Mouse (Mus musculus): ENCODE results near the gene 2900011O08Rik.
"Not testable (repeated sequence)": the region's sequence is repeated elsewhere in the genome, so short reads cannot be mapped to it uniquely, and the experiment has no call there.

2900011O08Rik gene

DNA sequence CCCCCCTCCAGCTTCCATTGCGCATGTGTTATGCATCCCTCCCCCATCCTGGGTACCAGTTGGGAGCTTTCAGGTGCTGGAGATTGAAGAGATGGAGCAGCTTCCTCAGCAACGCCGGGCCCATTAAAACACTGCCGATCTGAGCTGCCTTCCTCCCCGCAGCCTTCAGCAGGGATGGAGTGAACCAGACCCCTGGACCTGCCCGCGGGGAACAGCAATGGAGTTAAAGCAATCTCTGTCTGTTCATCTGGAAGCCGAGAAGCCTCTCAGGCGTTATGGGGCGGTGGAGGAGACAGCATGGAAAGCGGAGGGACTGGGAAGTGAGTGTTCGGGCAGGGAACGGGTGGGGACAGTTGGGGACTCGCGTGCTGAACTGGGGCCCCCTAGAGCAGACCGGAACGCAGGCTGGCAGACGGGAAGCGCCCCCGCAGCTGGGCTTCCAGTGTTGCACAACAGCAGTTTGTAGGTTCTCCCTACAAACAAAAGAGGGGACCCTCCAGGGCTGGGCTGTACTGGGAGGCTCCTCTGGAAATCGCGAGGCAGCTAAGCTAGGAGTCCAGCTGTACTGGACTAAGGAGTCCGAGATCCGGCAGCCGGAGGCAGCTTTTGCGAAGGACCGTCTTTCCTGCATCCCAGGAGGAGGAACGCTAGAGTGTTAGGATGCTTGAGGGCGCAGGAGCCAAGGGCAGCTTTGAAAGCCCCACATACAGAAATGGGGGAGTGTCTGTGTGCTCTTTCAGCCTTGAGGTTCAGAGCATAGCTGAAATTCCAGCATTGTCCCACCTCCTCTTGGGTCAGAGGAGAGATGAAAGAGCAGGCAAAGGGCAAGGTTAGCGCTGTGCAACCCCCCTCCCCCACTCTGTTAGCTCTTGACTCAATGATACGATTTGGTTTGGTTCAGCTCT lies at the start of gene 2900011O08Rik, which contains the start of gene Ifitm7:
Gene 2900011O08Rik (plus strand): TSS at position 31 of the 905 bp plus-strand sequence.
Gene Ifitm7 (minus strand): TSS at position 315 of the 905 bp plus-strand sequence.
- no peak for DNase-seq (ENCODE audit: low read depth in 2 of 2, low spot score in 2 of 2)

DNA sequence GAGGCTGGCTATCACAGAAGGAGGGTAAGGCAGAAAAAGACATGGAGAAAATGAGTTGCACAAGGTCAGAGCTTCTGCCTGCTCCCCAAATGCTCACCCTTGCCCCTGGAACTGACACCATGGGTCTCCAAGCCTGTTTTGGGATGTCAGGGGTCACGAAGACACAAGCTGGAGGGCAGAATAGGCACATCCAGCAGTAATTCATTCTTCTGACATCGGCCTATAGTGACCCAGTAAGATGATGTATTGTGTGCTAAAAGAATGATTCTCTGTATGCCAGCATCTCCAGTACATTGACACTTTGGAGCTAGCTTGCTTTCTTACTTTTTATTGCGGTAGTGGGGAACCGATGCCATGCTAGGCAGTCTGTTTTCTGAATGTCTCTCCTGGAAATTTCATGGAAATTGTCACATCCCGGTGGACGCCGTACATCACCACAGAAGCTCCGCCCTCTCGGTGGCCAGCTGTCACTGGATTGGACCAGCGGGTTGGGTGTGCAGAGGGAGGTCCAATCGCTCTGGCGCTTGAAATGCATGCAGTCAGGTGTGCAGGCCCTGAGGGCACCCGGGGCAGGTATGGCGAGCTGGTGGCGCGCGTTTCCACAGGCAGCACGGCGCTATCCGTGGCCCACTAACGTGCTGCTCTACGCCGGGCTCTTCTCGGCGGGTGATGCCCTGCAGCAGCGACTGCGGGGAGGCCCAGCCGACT lies 46.1 kb upstream of the 2900011O08Rik start:
- no peak for DNase-seq (ENCODE audit: low read depth in 2 of 2, low spot score in 2 of 2)

DNA sequence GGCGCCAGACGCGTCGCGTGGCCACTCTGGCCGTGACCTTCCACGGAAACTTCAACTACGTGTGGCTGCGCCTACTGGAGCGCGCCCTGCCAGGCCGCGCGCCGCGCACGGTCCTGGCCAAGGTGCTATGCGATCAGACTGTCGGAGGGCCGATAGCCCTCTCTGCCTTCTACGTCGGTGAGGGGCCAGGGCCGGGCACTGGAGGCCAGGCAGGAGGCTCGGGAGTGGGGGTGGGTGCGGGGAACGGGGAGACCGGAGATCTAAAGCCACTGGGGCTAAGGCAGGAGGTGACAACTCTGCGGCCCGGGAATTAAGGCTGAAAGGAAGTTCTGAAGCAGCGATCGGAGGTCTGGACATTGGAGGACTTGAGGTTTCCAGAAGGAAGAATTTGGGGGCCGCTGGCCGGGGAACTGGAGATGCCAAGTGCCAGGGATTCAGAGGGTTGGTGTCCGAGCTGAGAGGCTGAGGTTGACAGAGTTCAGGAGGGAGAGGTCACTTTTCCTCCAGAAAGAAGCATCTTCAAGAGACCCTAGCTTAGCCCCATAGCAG lies 45.5 kb upstream of the 2900011O08Rik start:
- no peak for DNase-seq (ENCODE audit: low read depth in 2 of 2, low spot score in 2 of 2)

- DNase-seq (ENCODE audit: low read depth in 2 of 2, low spot score in 2 of 2) = no peak
Measured at GRCm38 (mm10) chr16:13944178-13944577, 42.2 kb upstream of the 2900011O08Rik start.

DNA sequence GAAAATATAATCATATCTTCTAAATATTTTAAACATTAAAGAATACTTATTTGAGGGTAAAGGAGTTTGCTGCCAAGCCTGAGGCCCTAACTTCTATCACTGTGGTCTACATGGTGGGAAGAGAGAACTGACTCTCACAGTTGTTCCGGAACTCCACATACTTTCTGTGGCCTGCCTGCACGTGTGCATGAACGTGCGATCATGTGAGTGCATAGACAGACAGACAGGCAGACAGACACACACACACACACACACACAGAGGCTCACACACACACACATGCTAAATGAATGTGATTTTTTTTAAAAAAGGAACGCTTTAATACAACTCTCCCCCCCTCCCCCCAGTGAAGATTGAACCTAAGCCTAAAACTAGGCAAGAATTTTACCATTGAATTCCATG lies 41.7 kb upstream of the 2900011O08Rik start:
- DNase-seq (ENCODE audit: low read depth in 2 of 2, low spot score in 2 of 2) = no peak

DNA sequence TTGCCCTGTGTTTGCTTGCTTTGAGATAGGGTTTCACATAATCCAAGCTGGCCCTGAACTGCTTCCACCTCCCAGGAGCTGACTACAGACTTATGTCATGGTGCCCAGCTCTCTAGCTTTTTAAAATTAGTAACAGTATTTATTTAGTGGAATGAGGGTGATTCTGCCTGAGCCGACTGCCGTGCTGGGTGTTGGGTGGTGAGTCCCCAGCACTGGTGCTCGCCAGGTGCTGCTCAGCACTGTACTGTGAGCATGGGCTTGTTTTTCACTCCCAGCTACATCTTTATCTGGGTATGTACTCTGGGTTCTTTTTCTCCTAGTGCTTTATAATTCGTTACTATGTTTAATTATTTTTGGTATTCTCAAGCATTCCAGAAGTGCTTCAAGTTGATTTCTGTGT lies 41.3 kb upstream of the 2900011O08Rik start:
- DNase-seq (ENCODE audit: low read depth in 2 of 2, low spot score in 2 of 2) = no peak

DNA sequence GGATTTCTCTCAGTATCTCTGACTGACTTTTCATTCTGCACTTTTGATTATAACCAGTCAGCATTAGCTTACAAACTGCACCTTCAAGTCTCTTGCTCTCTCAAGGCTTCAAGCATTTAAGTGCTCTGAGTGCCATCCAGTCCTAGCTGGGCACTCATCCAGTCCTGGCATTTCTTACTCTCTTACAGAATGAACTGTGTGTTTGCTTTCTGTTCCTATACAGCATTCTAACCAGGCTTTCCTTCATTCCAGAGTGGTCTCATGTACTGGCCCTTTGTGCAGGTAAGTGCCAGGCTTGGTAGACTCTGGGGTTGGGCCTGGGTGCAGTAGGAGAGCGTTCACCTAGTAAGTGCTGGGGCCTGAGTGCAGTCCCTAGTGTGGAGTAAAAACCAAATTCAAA lies 40.1 kb upstream of the 2900011O08Rik start:
- DNase-seq (ENCODE audit: low read depth in 2 of 2, low spot score in 2 of 2) = no peak

DNA sequence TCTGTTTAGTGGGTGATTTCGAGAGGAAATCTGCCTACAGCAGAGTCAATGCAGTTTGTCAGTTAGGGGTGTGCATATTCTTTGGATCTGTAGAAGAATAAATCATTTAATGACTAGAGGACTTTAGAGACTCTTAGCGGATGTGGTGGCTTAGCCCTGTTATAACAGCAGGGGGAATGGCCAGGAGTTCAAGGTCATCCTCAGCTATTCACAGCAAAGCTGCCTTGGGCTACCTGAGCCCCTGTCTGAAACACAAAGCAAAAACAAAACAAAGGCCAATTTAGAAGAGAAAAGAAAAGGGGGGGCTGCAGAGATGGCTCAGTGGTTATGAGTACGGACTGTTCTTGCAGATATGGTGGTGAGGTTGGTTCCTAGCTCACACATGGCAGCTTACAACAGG lies 35.2 kb upstream of the 2900011O08Rik start:
- no peak for DNase-seq (ENCODE audit: low read depth in 2 of 2, low spot score in 2 of 2)

- no peak for DNase-seq (ENCODE audit: low read depth in 2 of 2, low spot score in 2 of 2)
Measured at GRCm38 (mm10) chr16:13962053-13962452, 24.4 kb upstream of the 2900011O08Rik start.

- DNase-seq (ENCODE audit: low read depth in 2 of 2, low spot score in 2 of 2) = no peak
Measured at GRCm38 (mm10) chr16:13969096-13969495, 17.3 kb upstream of the 2900011O08Rik start.

DNA sequence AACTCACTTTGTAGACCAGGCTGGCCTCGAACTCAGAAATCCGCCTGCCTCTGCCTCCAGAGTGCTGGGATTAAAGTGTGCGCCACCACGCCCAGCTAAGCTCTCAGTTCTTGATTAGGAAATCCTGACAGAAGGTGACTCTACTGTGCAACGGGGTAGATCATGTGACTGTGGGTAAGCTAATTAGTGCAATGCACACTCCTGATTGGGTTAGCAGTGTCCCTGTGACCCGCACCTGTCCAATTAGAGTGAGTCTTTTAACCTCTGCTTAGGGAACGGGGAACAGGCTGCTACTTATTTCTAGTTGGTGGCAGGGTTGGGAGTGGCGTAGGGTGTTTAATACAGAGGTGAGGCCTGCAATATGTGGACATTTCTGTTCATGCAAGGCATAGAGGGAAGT lies 14.4 kb upstream of the 2900011O08Rik start:
- no peak for DNase-seq (ENCODE audit: low read depth in 2 of 2, low spot score in 2 of 2)

DNA sequence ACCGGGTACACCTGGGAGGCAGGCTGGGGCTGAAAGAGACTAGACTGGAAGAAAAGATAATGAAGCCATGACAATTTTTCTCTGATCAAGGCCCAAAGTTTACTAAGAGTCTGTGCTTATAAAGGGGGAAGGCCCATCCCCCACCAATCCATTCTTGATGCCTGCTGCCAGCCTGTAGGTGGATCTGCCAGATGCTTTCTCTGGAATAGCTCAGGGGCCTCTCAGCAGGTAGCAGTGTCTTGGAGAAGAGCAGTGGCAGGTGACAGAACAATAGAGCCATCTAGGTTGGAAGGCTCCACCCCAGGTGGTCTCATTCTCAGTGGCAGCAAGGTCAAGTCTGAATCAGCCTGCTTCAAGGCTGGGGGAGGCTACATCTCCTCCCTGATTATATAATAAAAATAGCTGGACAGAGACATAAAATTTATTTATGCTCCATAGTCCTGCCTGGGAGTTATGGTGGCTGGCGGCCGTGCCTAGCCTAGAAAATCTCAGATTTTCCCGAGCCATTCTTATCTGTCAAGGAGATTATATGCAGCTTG lies 10.0 kb upstream of the 2900011O08Rik start:
- not testable (repeated sequence) for DNase-seq (ENCODE audit: low read depth in 2 of 2, low spot score in 2 of 2)

GRCm38 (mm10) chr16:13977026-13977425 lies 9.4 kb upstream of the 2900011O08Rik start:
- DNase-seq (ENCODE audit: low read depth in 2 of 2, low spot score in 2 of 2) = not testable (repeated sequence)

DNA sequence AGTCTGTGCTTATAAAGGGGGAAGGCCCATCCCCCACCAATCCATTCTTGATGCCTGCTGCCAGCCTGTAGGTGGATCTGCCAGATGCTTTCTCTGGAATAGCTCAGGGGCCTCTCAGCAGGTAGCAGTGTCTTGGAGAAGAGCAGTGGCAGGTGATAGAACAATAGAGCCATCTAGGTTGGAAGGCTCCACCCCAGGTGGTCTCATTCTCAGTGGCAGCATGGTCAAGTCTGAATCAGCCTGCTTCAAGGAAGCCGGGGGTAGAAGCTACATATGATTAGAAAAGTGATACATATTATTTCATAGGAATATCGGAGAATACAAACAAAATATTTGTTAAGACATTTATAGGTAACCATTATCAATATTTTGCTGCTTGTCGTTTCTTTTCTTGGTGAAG lies 4.7 kb upstream of the 2900011O08Rik start:
- DNase-seq (ENCODE audit: low read depth in 2 of 2, low spot score in 2 of 2) = not testable (repeated sequence)

GRCm38 (mm10) chr16:13983161-13983560 lies 3.2 kb upstream of the 2900011O08Rik start:
- no peak for DNase-seq (ENCODE audit: low read depth in 2 of 2, low spot score in 2 of 2)

GRCm38 (mm10) chr16:13986197-13986573 lies 219 bp upstream of the 2900011O08Rik start:
- DNase-seq (ENCODE audit: low read depth in 2 of 2, low spot score in 2 of 2) = no peak

- DNase-seq (ENCODE audit: low read depth in 2 of 2, low spot score in 2 of 2) = no peak
Measured at GRCm38 (mm10) chr16:13992518-13993248, 6.3 kb downstream of the 2900011O08Rik start.

- no peak for DNase-seq (ENCODE audit: low read depth in 2 of 2, low spot score in 2 of 2)
Measured at GRCm38 (mm10) chr16:13994076-13994475, 7.7 kb downstream of the 2900011O08Rik start.

DNA sequence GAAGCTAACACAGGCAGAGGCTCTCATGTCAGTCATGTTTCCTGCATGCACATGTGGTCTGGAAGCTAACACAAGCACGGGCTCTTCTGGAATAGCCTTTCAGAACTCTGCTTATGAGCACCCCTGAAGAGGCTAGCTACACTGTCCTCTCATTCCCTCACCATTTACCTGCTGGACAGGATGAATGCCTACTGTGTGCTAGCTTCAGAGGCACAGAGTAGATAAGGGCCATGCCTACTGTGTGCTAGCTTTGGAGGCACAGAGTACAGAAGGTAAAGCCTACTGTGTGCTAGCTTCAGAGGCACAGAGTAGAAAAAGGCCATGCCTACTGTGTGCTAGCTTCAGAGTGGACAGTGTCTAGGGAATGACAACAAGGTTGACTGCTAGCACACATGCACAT lies 8.1 kb downstream of the 2900011O08Rik start:
- no peak for DNase-seq (ENCODE audit: low read depth in 2 of 2, low spot score in 2 of 2)

- no peak for DNase-seq (ENCODE audit: low read depth in 2 of 2, low spot score in 2 of 2)
Measured at GRCm38 (mm10) chr16:14003386-14004130, 17.2 kb downstream of the 2900011O08Rik start.
